Mouse (Mus musculus): ENCODE data around the gene Nkx2-5. TPM values are rescaled to one million over a fixed set of nuclear protein-coding genes. Genes with fewer than 3 reads are reported as not detected.

Nkx2-5 gene
- polyA plus RNA-seq, 1 experiment: 11.4 TPM

- H3K4me1 ChIP-seq (replicated peaks; ENCODE audit: control insufficient read depth, insufficient read depth, low read length): no peaks in the 10 kb centered on the region
- H3K36me3 ChIP-seq (ENCODE audit: control insufficient read depth, insufficient read depth, low read length): no peaks in the 10 kb centered on the region
- no peak overlapping the region for H3K4me3 ChIP-seq (ENCODE audit: control insufficient read depth, insufficient read depth, low read length)
- 20% methylated on average over 4 of the region's 4 CpGs for WGBS
- TF ChIP-seq CTCF (IDR thresholded peaks at IDR 0.05; ENCODE audit: borderline replicate concordance, control insufficient read depth, extremely low read depth, insufficient read depth, low read length, poor library complexity): no peak
- no peak for TF ChIP-seq POLR2A (IDR thresholded peaks at IDR 0.05; ENCODE audit: control insufficient read depth, extremely low read depth, insufficient read depth, low read length, poor library complexity)
- no peak overlapping the region for H3K27ac ChIP-seq (ENCODE audit: control insufficient read depth, insufficient read depth, low read length)
- no peak for DNase-seq
- peaks cover 3% of the 10 kb centered on the region for H3K27me3 ChIP-seq (ENCODE audit: control insufficient read depth, insufficient read depth, low read length)
Observed at GRCm38 (mm10) chr17:26860906-26861305, 16.1 kb upstream of the Nkx2-5 start.

GRCm38 (mm10) chr17:26852262-26852661 lies 7.5 kb upstream of the Nkx2-5 start:
- H3K27ac ChIP-seq (ENCODE audit: control insufficient read depth, insufficient read depth, low read length): no peak overlapping the region
- DNase-seq: no peak
- no peaks in the 10 kb centered on the region for H3K36me3 ChIP-seq (ENCODE audit: control insufficient read depth, insufficient read depth, low read length)
- WGBS: 12% methylated on average over 4 of the region's 4 CpGs
- peaks cover 26% of the 10 kb centered on the region for H3K27me3 ChIP-seq (ENCODE audit: control insufficient read depth, insufficient read depth, low read length)
- TF ChIP-seq POLR2A (IDR thresholded peaks at IDR 0.05; ENCODE audit: control insufficient read depth, extremely low read depth, insufficient read depth, low read length, poor library complexity): no peak
- no peak for TF ChIP-seq CTCF (IDR thresholded peaks at IDR 0.05; ENCODE audit: borderline replicate concordance, control insufficient read depth, extremely low read depth, insufficient read depth, low read length, poor library complexity)
- H3K4me1 ChIP-seq (replicated peaks; ENCODE audit: control insufficient read depth, insufficient read depth, low read length): peaks cover 3% of the 10 kb centered on the region; the same call in 1 of the 2 replicates
- no peak overlapping the region for H3K4me3 ChIP-seq (ENCODE audit: control insufficient read depth, insufficient read depth, low read length)

GRCm38 (mm10) chr17:26851136-26851460 lies 6.3 kb upstream of the Nkx2-5 start:
- H3K4me3 ChIP-seq (ENCODE audit: control insufficient read depth, insufficient read depth, low read length): no peak overlapping the region

GRCm38 (mm10) chr17:26850358-26851135 lies 5.7 kb upstream of the Nkx2-5 start:
- peaks cover 26% of the 10 kb centered on the region; the same call in 1 of the 2 replicates for H3K27me3 ChIP-seq (ENCODE audit: control insufficient read depth, insufficient read depth, low read length)
- no peaks in the 10 kb centered on the region for H3K36me3 ChIP-seq (ENCODE audit: control insufficient read depth, insufficient read depth, low read length)
- TF ChIP-seq CTCF (IDR thresholded peaks at IDR 0.05; ENCODE audit: borderline replicate concordance, control insufficient read depth, extremely low read depth, insufficient read depth, low read length, poor library complexity): no peak
- no peak for TF ChIP-seq POLR2A (IDR thresholded peaks at IDR 0.05; ENCODE audit: control insufficient read depth, extremely low read depth, insufficient read depth, low read length, poor library complexity)
- no peak overlapping the region for H3K27ac ChIP-seq (ENCODE audit: control insufficient read depth, insufficient read depth, low read length)
- H3K4me1 ChIP-seq (replicated peaks; ENCODE audit: control insufficient read depth, insufficient read depth, low read length): peaks cover 3% of the 10 kb centered on the region; the same call in 1 of the 2 replicates
- 4% methylated on average over 48 of the region's 48 CpGs for WGBS
- H3K4me3 ChIP-seq (ENCODE audit: control insufficient read depth, insufficient read depth, low read length): no peak overlapping the region
- no peak for DNase-seq

More at GRCm38 (mm10) chr17:26851136-26851460, 6.3 kb upstream of the Nkx2-5 start:
- no peak for DNase-seq
- Histone ChIP-seq H3K27me3 (ENCODE audit: control insufficient read depth, insufficient read depth, low read length) (peaks cover 26% of the 10 kb centered on the region; the same call in 1 of the 2 replicates), H3K27ac (ENCODE audit: control insufficient read depth, insufficient read depth, low read length) (no peak overlapping the region), H3K36me3 (ENCODE audit: control insufficient read depth, insufficient read depth, low read length) (no peaks in the 10 kb centered on the region), H3K4me1 (replicated peaks; ENCODE audit: control insufficient read depth, insufficient read depth, low read length) (peaks cover 3% of the 10 kb centered on the region; the same call in 1 of the 2 replicates)
- TF ChIP-seq POLR2A (IDR thresholded peaks at IDR 0.05; ENCODE audit: control insufficient read depth, extremely low read depth, insufficient read depth, low read length, poor library complexity) (no peak), CTCF (IDR thresholded peaks at IDR 0.05; ENCODE audit: borderline replicate concordance, control insufficient read depth, extremely low read depth, insufficient read depth, low read length, poor library complexity) (no peak)
- WGBS: 32% methylated on average over 8 of the region's 8 CpGs

GRCm38 (mm10) chr17:26849746-26850357 lies 5.0 kb upstream of the Nkx2-5 start:
- Histone ChIP-seq H3K4me1 (replicated peaks; ENCODE audit: control insufficient read depth, insufficient read depth, low read length) (peaks cover 3% of the 10 kb centered on the region; the same call in 1 of the 2 replicates), H3K27ac (ENCODE audit: control insufficient read depth, insufficient read depth, low read length) (no peak overlapping the region), H3K4me3 (ENCODE audit: control insufficient read depth, insufficient read depth, low read length) (no peak overlapping the region), H3K36me3 (ENCODE audit: control insufficient read depth, insufficient read depth, low read length) (no peaks in the 10 kb centered on the region), H3K27me3 (ENCODE audit: control insufficient read depth, insufficient read depth, low read length) (peaks cover 26% of the 10 kb centered on the region; the same call in 1 of the 2 replicates)
- DNase-seq: no peak
- 3% methylated on average over 44 of the region's 44 CpGs for WGBS
- TF ChIP-seq POLR2A (IDR thresholded peaks at IDR 0.05; ENCODE audit: control insufficient read depth, extremely low read depth, insufficient read depth, low read length, poor library complexity) (no peak), CTCF (IDR thresholded peaks at IDR 0.05; ENCODE audit: borderline replicate concordance, control insufficient read depth, extremely low read depth, insufficient read depth, low read length, poor library complexity) (no peak)

GRCm38 (mm10) chr17:26849106-26849745 lies 4.4 kb upstream of the Nkx2-5 start:
- DNase-seq: no peak
- Histone ChIP-seq H3K36me3 (ENCODE audit: control insufficient read depth, insufficient read depth, low read length) (no peaks in the 10 kb centered on the region), H3K27ac (ENCODE audit: control insufficient read depth, insufficient read depth, low read length) (no peak overlapping the region), H3K4me1 (replicated peaks; ENCODE audit: control insufficient read depth, insufficient read depth, low read length) (peaks cover 3% of the 10 kb centered on the region; the same call in 1 of the 2 replicates), H3K4me3 (ENCODE audit: control insufficient read depth, insufficient read depth, low read length) (no peak overlapping the region), H3K27me3 (ENCODE audit: control insufficient read depth, insufficient read depth, low read length) (peaks cover 30% of the 10 kb centered on the region; the same call in 1 of the 2 replicates)
- 11% methylated on average over 19 of the region's 19 CpGs for WGBS
- no peak for TF ChIP-seq POLR2A (IDR thresholded peaks at IDR 0.05; ENCODE audit: control insufficient read depth, extremely low read depth, insufficient read depth, low read length, poor library complexity)
- no peak for TF ChIP-seq CTCF (IDR thresholded peaks at IDR 0.05; ENCODE audit: borderline replicate concordance, control insufficient read depth, extremely low read depth, insufficient read depth, low read length, poor library complexity)
